Mouse (Mus musculus) cerebellum, adult 2 months (tissue): Measurements from ENCODE around the gene Crybg1. TPM values are rescaled to one million over a fixed set of nuclear protein-coding genes. Genes with fewer than 3 reads are reported as not detected.

Experiments used
- DNase-seq, 2 experiments: peaks; one replicate each; pipeline ENCODE4 v3.0.0; 2021
- H3K27ac ChIP-seq: fragments of 200-500 bp; 2 replicates; pipeline ENCODE4 v1.5.1; 2012; ENCODE audit warnings: low read length, control low read depth, inconsistent platforms; ENCODE audit not compliant: insufficient read depth
- H3K27me3 ChIP-seq: fragments of 200-500 bp; 2 replicates; pipeline ENCODE4 v1.6.1; 2012; ENCODE audit warnings: inconsistent platforms, mild to moderate bottlenecking, low read length, moderate library complexity; ENCODE audit not compliant: control insufficient read depth, insufficient read depth
- H3K4me1 ChIP-seq: fragments of 200-500 bp; 2 replicates; pipeline ENCODE4 v1.6.1; 2011; ENCODE audit warnings: low read length; ENCODE audit not compliant: control insufficient read depth, insufficient read depth
- H3K4me3 ChIP-seq: fragments of 200-500 bp; replicated peaks from 2 replicates; pipeline ENCODE3; 2011; ENCODE audit warnings: mild to moderate bottlenecking, low read depth, low read length, control low read depth; ENCODE audit not compliant: insufficient read depth
- CTCF ChIP-seq: fragments of 200-500 bp; IDR thresholded peaks from 2 replicates; pipeline ENCODE4 v1.5.1; 2011; ENCODE audit warnings: low read depth, mild to moderate bottlenecking, control low read depth, low read length, moderate library complexity, borderline replicate concordance; ENCODE audit not compliant: insufficient read depth
- POLR2A ChIP-seq: fragments of 200-500 bp; IDR thresholded peaks from 2 replicates; pipeline ENCODE4 v1.6.1; 2011; ENCODE audit warnings: low read length, control low read depth, borderline replicate concordance; ENCODE audit not compliant: insufficient read depth
- WGBS: fragments of 180-500 bp; shearing (Covaris S2); methylation state at CpG from one replicate; pipeline ENCODE4 v1.1.7; 2018; 5-methylcytosine and 5-hydroxymethylcytosine counted together
- polyA plus RNA-seq: library from polyadenylated mRNA; depleted of rRNA; stranded (reverse); fragments of >200 nt; gene quantifications from 2 replicates; pipeline ENCODE4 v1.2.3, GENCODE M21; 2012

Gene Crybg1
- polyA plus RNA-seq, 1 experiment = 0.18 TPM

DNA sequence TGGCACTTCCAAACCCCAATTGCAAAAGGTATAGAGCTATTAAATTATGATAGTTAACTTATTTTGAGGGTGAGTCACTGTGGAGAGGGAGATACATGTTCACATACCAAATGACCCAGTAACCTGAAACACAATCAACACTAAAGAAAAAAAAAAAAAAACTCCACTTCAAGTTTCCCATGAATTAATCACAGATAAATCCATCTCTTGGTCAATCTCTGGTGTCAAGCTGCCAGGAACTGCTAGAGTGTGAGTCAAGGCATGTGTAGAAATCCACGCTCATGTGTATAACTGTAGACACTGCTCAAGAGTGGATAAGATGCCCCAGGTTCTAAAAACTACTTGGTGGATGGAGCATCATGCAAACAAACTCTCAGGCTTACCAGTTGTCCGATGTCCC lies 109.5 kb downstream of the Crybg1 start:
- TF ChIP-seq POLR2A (no peak), CTCF (no peak)
- H3K27ac ChIP-seq = no peak overlapping the region
- no peaks in the 10 kb centered on the region for H3K27me3 ChIP-seq
- DNase-seq = no peak
- 87% methylated on average over 2 of the region's 2 CpGs for WGBS
- no peaks in the 10 kb centered on the region for H3K4me1 ChIP-seq
- no peak overlapping the region for H3K4me3 ChIP-seq

DNA sequence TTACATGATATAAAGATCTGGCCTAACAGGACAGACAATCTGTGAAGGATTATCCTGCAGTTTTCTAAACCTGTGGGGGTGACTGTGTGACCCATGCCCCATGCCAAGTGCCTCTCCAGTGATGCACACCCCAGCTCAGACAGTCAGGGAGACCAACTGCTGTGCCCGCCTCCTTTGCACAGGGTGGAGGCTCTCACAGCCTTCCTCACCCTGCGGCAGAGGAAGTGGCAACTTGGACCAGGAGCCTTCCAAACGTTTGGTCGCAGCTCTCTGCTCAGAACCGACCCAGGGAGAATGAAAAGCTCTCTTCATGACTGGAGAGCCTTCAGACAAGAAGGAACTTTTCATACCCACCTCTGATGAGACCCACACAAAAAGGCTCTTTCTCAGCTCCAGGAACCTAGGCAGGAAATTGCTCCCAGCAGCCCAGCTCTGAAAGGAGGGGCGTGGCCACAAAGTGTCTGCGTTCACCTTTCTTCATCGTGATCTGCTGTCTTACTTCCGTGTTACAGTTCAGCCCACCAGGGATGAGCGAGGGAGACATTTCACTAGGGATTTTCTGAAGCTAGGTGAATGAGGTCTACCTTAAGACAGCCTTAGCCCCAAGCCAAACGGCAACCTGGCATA lies 110.6 kb downstream of the Crybg1 start:
- Histone ChIP-seq H3K4me3 (no peak overlapping the region), H3K27me3 (no peaks in the 10 kb centered on the region), H3K4me1 (no peaks in the 10 kb centered on the region), H3K27ac (no peak overlapping the region)
- 54% methylated on average over 11 of the region's 11 CpGs for WGBS
- TF ChIP-seq POLR2A = no peak
- TF ChIP-seq CTCF = no peak
- DNase-seq = no peak

GRCm38 (mm10) chr10:44029566-44029965 lies 119.1 kb downstream of the Crybg1 start:
- H3K4me3 ChIP-seq = no peak overlapping the region

GRCm38 (mm10) chr10:44027226-44027625 lies 121.4 kb downstream of the Crybg1 start:
- WGBS = 9% methylated on average over 1 of the region's 1 CpGs
- H3K4me1 ChIP-seq = no peaks in the 10 kb centered on the region
- H3K4me3 ChIP-seq = no peak overlapping the region
- H3K27me3 ChIP-seq = no peaks in the 10 kb centered on the region
- no peak for DNase-seq
- no peak for TF ChIP-seq POLR2A
- no peak for TF ChIP-seq CTCF
- no peak overlapping the region for H3K27ac ChIP-seq

More at GRCm38 (mm10) chr10:44029566-44029965, 119.1 kb downstream of the Crybg1 start:
- no peak for DNase-seq
- TF ChIP-seq CTCF (no peak), POLR2A (no peak)
- WGBS = 83% methylated on average over 3 of the region's 3 CpGs
- H3K4me1 ChIP-seq = no peaks in the 10 kb centered on the region
- no peak overlapping the region for H3K27ac ChIP-seq
- H3K27me3 ChIP-seq = no peaks in the 10 kb centered on the region

DNA sequence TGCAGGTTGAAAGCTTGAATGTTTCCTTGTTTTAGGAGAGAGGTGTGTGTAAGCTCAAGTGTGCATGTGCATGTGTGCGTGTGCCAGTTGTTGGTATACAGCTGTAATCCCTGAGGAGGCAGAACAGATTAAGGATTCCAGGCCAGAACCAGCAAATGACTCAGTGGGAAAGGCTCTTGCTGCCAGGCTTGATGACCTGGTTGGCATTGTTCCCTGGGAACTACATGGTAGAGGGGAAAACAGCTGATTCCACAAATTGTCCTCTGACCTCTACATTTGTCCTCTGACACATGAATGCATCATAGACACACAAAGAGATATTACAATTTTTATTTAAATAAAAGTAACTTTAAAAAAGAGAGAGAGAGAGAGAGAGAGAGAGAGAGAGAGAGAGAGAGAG lies 122.5 kb downstream of the Crybg1 start:
- no peaks in the 10 kb centered on the region for H3K4me1 ChIP-seq
- no peaks in the 10 kb centered on the region for H3K27me3 ChIP-seq
- H3K4me3 ChIP-seq = no peak overlapping the region
- DNase-seq = peak in 1 of 2 experiments; percentile 7
- WGBS = 33% methylated on average over 1 of the region's 1 CpGs
- H3K27ac ChIP-seq = no peak overlapping the region
- TF ChIP-seq CTCF (no peak), POLR2A (no peak)

- WGBS = 69% methylated on average over 10 of the region's 10 CpGs
These were observed 123.9 kb downstream of the Crybg1 start for GRCm38 (mm10) chr10:44024705-44025104.

GRCm38 (mm10) chr10:44020141-44020540 lies 128.5 kb downstream of the Crybg1 start:
- DNase-seq = no peak
- 67% methylated on average over 4 of the region's 4 CpGs for WGBS
- H3K27ac ChIP-seq = no peak overlapping the region
- no peak overlapping the region for H3K4me3 ChIP-seq
- H3K27me3 ChIP-seq = no peaks in the 10 kb centered on the region
- no peak for TF ChIP-seq CTCF
- no peak for TF ChIP-seq POLR2A
- H3K4me1 ChIP-seq = no peaks in the 10 kb centered on the region

More at GRCm38 (mm10) chr10:44024705-44025104, 123.9 kb downstream of the Crybg1 start:
- TF ChIP-seq POLR2A = no peak
- TF ChIP-seq CTCF = no peak
- no peak for DNase-seq
- no peak overlapping the region for H3K4me3 ChIP-seq
- H3K27ac ChIP-seq = no peak overlapping the region
- H3K27me3 ChIP-seq = no peaks in the 10 kb centered on the region
- no peaks in the 10 kb centered on the region for H3K4me1 ChIP-seq

- no peak for DNase-seq
- no peaks in the 10 kb centered on the region for H3K27me3 ChIP-seq
- no peaks in the 10 kb centered on the region for H3K4me1 ChIP-seq
- 92% methylated on average over 4 of the region's 4 CpGs for WGBS
- TF ChIP-seq CTCF (no peak), POLR2A (no peak)
- no peak overlapping the region for H3K4me3 ChIP-seq
- no peak overlapping the region for H3K27ac ChIP-seq
These were observed 130.1 kb downstream of the Crybg1 start for GRCm38 (mm10) chr10:44018562-44018961.
